Mouse (Mus musculus): ENCODE data around the gene Fbxl18. TPM values are rescaled to one million over a fixed set of nuclear protein-coding genes. Genes with fewer than 3 reads are reported as not detected.
A peak's percentile ranks its signal among the peaks of the same experiment; 100 is the strongest.

The Fbxl18 gene
- polyA plus RNA-seq, 1 experiment from 2014 or later: 26.1 TPM

DNA sequence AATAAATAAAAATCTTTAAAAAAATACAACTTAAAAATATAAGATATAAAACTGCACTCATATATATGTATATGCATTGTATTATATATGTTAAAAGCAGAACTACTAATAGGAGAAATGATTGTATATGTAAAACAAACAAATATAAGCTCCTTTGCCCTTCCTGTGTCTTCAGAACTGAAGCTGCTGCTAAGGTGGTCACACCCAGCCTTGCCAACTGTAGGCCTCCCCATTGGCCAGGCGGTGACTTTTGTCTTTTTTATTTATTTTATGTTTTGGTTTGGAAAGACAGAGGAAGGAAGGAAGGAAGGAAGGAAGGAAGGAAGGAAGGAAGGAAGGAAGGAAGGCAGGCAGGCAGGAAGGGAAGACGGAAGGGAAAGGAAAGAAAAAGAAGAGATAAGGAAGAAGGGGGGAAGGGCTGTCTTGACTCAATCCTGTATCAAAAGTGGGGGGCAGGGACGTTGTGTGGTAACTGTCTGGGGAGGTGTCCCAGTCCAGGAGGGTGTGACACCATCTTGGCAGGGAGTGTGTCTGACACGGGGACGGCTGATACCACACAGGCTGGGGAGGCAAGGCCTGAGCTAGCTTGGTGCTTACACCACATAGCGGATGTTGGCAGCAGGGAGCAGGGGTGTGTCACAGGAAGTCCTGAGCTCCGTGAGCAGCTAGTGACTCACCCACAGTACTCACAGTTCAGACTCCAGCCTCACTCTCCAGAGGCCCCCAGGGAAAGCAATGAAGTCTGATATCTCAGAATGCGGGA is 25.3 kb upstream of the Fbxl18 start:
- H3K36me3 ChIP-seq (replicated peaks; ENCODE audit: control insufficient read depth, insufficient read depth): no peaks in the 10 kb centered on the region
- DNase-seq (ENCODE audit: low spot score) (no peak), ATAC-seq (ENCODE audit: low FRiP score) (no peak; the same call in 1 of the 2 replicates)
- WGBS: 69% methylated on average over 8 of the region's 8 CpGs
- no peak overlapping the region for H3K4me3 ChIP-seq (replicated peaks; ENCODE audit: low read length)
- H3K27me3 ChIP-seq (ENCODE audit: control insufficient read depth, insufficient read depth, low read length): no peaks in the 10 kb centered on the region
- H3K4me2 ChIP-seq (replicated peaks): no peak overlapping the region
- no peak overlapping the region for H3K27ac ChIP-seq
- no peak overlapping the region for H3K9ac ChIP-seq
- no peaks in the 10 kb centered on the region for H3K4me1 ChIP-seq (replicated peaks; ENCODE audit: control insufficient read depth, insufficient read depth, low read length)
- no peaks in the 10 kb centered on the region for H3K9me3 ChIP-seq (ENCODE audit: control insufficient read depth, low read length)

DNA sequence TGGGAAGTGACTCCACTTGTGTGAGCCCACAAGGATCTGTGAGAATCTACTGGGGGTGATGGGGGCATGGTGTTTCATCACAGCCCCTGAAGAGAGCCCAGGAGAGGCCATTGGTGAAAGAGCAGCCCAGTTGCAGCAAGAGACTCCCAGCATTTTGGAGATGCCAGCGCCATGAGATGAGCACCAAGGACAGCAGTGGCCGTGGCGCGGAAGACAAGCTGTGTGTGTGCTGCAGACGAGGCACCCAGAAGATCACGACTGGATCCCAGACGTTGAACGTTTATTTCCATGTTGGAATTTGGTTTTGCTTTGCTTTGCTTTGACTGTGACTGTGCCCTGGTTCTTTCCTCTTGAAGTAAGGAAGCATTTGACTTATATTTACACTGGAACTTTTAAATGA is 22.2 kb upstream of the Fbxl18 start:
- DNase-seq (ENCODE audit: low spot score) (no peak), ATAC-seq (ENCODE audit: low FRiP score) (no peak)
- Histone ChIP-seq H3K27me3 (ENCODE audit: control insufficient read depth, insufficient read depth, low read length) (no peaks in the 10 kb centered on the region), H3K27ac (no peak overlapping the region), H3K4me3 (replicated peaks; ENCODE audit: low read length) (no peak overlapping the region), H3K4me1 (replicated peaks; ENCODE audit: control insufficient read depth, insufficient read depth, low read length) (no peaks in the 10 kb centered on the region), H3K9ac (no peak overlapping the region), H3K36me3 (replicated peaks; ENCODE audit: control insufficient read depth, insufficient read depth) (no peaks in the 10 kb centered on the region), H3K4me2 (replicated peaks) (no peak overlapping the region), H3K9me3 (ENCODE audit: control insufficient read depth, low read length) (no peaks in the 10 kb centered on the region)
- 93% methylated on average over 8 of the region's 8 CpGs for WGBS

DNA sequence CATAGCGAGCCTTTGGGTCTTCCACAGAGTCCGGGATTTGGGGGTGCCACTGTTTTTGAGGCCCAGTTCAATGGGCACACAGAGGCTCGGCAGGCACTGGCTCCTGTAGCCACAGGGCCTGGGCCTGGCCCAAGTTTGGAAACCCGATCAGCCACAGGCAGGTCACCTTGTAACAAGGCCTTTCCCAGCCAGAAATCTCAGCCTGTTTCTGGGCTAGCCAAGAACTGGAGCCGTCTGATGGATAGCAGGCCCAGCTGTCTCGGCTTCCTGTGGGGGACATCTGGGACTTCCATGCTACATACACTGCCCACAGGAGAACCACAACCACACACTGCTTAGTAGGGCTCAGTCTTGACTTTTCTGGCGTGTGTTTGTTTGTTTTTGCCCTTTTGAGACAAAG is 21.4 kb upstream of the Fbxl18 start:
- WGBS: 86% methylated on average over 7 of the region's 7 CpGs
- Histone ChIP-seq H3K4me2 (replicated peaks) (no peak overlapping the region), H3K27ac (no peak overlapping the region), H3K9me3 (ENCODE audit: control insufficient read depth, low read length) (no peaks in the 10 kb centered on the region), H3K36me3 (replicated peaks; ENCODE audit: control insufficient read depth, insufficient read depth) (no peaks in the 10 kb centered on the region), H3K27me3 (ENCODE audit: control insufficient read depth, insufficient read depth, low read length) (no peaks in the 10 kb centered on the region), H3K9ac (no peak overlapping the region), H3K4me1 (replicated peaks; ENCODE audit: control insufficient read depth, insufficient read depth, low read length) (no peaks in the 10 kb centered on the region), H3K4me3 (replicated peaks; ENCODE audit: low read length) (no peak overlapping the region)
- DNase-seq (ENCODE audit: low spot score) (no peak), ATAC-seq (ENCODE audit: low FRiP score) (no peak)

DNA sequence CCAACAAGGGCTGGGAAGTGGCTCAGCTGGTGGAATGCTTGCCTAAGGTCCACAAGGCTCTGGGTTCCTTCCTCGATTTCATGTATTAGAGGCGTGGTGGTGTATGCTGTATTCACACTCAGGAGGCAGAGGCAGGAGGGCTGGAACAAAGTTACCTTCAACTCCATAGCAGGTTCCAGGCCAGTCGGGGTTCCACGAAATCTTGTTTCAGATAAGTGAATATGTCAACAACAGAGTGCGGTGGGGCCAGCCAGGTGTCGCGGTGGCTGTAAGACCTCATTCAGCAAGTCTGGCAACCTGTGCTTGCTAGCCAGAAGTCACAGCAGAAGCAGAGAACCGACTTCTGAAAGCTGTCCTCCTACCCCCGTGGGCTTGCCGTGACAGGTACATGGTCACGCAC is 20.0 kb upstream of the Fbxl18 start:
- H3K4me1 ChIP-seq (replicated peaks; ENCODE audit: control insufficient read depth, insufficient read depth, low read length): no peaks in the 10 kb centered on the region
- H3K9me3 ChIP-seq (ENCODE audit: control insufficient read depth, low read length): no peaks in the 10 kb centered on the region
- H3K27me3 ChIP-seq (ENCODE audit: control insufficient read depth, insufficient read depth, low read length): no peaks in the 10 kb centered on the region
- DNase-seq (ENCODE audit: low spot score) (no peak), ATAC-seq (ENCODE audit: low FRiP score) (no peak)
- no peaks in the 10 kb centered on the region for H3K36me3 ChIP-seq (replicated peaks; ENCODE audit: control insufficient read depth, insufficient read depth)
- H3K27ac ChIP-seq: no peak overlapping the region
- no peak overlapping the region for H3K9ac ChIP-seq
- H3K4me3 ChIP-seq (replicated peaks; ENCODE audit: low read length): no peak overlapping the region
- WGBS: 95% methylated on average over 11 of the region's 11 CpGs
- H3K4me2 ChIP-seq (replicated peaks): no peak overlapping the region

DNA sequence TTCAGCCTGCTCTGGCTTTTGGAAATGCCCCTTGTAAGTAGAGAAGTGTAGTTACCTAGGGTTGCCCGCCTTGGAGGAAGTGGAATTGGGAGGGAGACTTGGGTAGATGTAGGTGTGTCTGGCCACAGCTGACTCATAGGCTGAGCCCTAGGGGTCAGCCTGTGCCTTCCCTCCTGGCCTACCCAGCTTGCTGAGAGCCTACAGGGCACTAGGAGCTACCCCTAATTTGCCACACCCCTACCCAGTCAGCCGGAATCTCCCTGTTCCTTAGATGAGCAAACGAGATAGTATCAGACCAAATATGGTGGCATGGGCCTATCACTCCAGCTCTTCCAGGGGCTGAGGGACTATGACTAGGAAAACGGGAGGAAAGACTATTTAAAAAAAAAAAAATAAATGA is 17.5 kb upstream of the Fbxl18 start:
- H3K9me3 ChIP-seq (ENCODE audit: control insufficient read depth, low read length): no peaks in the 10 kb centered on the region
- no peak overlapping the region for H3K9ac ChIP-seq
- no peak overlapping the region for H3K4me2 ChIP-seq (replicated peaks)
- peaks cover 16% of the 10 kb centered on the region for H3K4me1 ChIP-seq (replicated peaks; ENCODE audit: control insufficient read depth, insufficient read depth, low read length)
- ATAC-seq (ENCODE audit: low FRiP score) (no peak), DNase-seq (ENCODE audit: low spot score) (no peak)
- no peak overlapping the region for H3K4me3 ChIP-seq (replicated peaks; ENCODE audit: low read length)
- WGBS: 84% methylated on average over 4 of the region's 4 CpGs
- H3K36me3 ChIP-seq (replicated peaks; ENCODE audit: control insufficient read depth, insufficient read depth): no peaks in the 10 kb centered on the region
- no peaks in the 10 kb centered on the region for H3K27me3 ChIP-seq (ENCODE audit: control insufficient read depth, insufficient read depth, low read length)
- H3K27ac ChIP-seq: no peak overlapping the region

DNA sequence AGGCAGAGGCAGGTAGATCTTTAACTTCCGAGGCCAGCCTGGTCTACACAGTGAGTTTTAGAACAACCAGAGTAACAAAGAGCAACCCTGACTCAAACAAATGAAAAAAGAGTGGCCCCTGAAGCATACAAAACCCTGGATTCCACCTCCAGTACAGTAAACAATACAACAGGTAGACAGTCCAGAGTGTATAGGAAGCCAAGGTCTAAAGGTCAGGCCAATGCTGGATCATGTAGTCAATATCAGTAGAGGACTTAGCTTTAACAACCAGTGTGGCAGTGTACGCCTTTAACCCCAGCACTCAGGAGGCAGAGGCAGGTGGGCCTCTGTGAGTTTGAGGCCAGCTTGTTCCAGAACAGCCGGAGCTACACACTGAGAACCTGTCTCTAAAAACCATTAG is 17.1 kb upstream of the Fbxl18 start:
- H3K36me3 ChIP-seq (replicated peaks; ENCODE audit: control insufficient read depth, insufficient read depth): no peaks in the 10 kb centered on the region
- H3K4me2 ChIP-seq (replicated peaks): no peak overlapping the region
- H3K9ac ChIP-seq: no peak overlapping the region
- H3K4me1 ChIP-seq (replicated peaks; ENCODE audit: control insufficient read depth, insufficient read depth, low read length): peaks cover 20% of the 10 kb centered on the region
- ATAC-seq (ENCODE audit: low FRiP score) (no peak), DNase-seq (ENCODE audit: low spot score) (no peak)
- no peak overlapping the region for H3K27ac ChIP-seq
- H3K4me3 ChIP-seq (replicated peaks; ENCODE audit: low read length): no peak overlapping the region
- no peaks in the 10 kb centered on the region for H3K9me3 ChIP-seq (ENCODE audit: control insufficient read depth, low read length)
- WGBS: 97% methylated on average over 3 of the region's 3 CpGs
- no peaks in the 10 kb centered on the region for H3K27me3 ChIP-seq (ENCODE audit: control insufficient read depth, insufficient read depth, low read length)

DNA sequence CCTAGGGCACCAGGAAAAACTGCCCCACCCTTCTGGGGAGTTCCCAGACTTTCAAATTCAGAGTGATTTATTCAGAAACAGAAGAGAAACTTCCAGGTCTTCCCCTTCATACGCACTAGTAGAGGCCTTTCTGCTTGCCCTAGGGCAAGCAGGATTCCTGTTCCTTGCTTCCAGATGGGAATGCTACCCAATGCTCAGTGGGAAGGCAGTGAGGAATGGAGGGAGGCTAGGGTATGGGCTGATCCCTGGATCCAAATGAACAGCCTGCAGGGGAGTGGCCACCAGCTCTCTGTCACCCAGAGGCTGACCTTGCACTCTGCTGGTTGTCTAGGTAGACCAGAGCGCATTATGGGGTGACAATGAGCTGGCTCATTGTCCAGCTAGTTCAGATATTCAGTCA is 16.4 kb upstream of the Fbxl18 start:
- ATAC-seq (ENCODE audit: low FRiP score): no peak
- Histone ChIP-seq H3K4me2 (replicated peaks) (no peak overlapping the region), H3K27ac (no peak overlapping the region), H3K27me3 (ENCODE audit: control insufficient read depth, insufficient read depth, low read length) (no peaks in the 10 kb centered on the region), H3K4me1 (replicated peaks; ENCODE audit: control insufficient read depth, insufficient read depth, low read length) (peaks cover 25% of the 10 kb centered on the region), H3K9me3 (ENCODE audit: control insufficient read depth, low read length) (no peaks in the 10 kb centered on the region), H3K4me3 (replicated peaks; ENCODE audit: low read length) (no peak overlapping the region), H3K36me3 (replicated peaks; ENCODE audit: control insufficient read depth, insufficient read depth) (no peaks in the 10 kb centered on the region), H3K9ac (no peak overlapping the region)
- DNase-seq (ENCODE audit: low spot score): no peak
- 91% methylated on average over 2 of the region's 2 CpGs for WGBS

DNA sequence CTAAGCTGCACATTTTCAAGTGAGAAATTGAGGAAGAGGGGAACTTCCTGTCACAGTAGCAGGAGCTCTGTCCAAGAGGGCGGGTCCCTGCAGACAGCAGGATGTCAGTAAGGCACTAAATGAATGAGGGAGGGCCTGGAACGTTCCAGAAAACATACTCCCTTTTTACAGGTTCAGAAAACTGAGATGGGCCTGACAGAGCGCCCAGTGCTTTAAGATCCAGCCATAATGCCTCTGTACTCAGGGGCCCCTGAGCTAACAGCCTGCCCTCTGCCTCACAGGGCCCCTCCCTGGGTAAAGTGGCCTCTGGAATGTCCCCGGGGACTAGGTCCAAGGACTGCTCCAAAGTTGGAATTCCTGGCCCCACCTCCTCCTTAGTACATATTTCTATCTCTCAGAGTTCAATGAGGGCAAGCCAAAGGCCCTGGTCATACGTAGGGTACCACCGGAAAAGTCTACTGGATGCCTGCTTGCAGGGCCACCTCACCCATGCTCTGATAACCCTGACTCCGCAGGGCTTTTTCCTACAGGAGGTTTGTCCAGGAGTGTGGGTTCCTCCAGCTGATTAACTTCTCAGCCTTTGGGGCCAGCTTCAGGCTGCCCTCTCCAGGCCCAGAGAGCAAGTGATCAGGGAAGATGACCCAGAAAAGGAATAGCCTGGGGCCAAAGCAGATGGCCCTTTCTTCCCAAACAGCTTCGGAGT is 14.5 kb upstream of the Fbxl18 start:
- H3K4me1 ChIP-seq (replicated peaks; ENCODE audit: control insufficient read depth, insufficient read depth, low read length): peaks cover 27% of the 10 kb centered on the region
- H3K27me3 ChIP-seq (ENCODE audit: control insufficient read depth, insufficient read depth, low read length): no peaks in the 10 kb centered on the region
- H3K4me3 ChIP-seq (replicated peaks; ENCODE audit: low read length): no peak overlapping the region
- no peak for DNase-seq (ENCODE audit: low spot score)
- 72% methylated on average over 8 of the region's 8 CpGs for WGBS
- peak overlapping the region; percentile 100; the same call in 1 of the 2 replicates for H3K27ac ChIP-seq
- ATAC-seq (ENCODE audit: low FRiP score): no peak
- peaks cover 9% of the 10 kb centered on the region for H3K36me3 ChIP-seq (replicated peaks; ENCODE audit: control insufficient read depth, insufficient read depth)
- no peak overlapping the region for H3K9ac ChIP-seq
- no peaks in the 10 kb centered on the region for H3K9me3 ChIP-seq (ENCODE audit: control insufficient read depth, low read length)
- no peak overlapping the region for H3K4me2 ChIP-seq (replicated peaks)

DNA sequence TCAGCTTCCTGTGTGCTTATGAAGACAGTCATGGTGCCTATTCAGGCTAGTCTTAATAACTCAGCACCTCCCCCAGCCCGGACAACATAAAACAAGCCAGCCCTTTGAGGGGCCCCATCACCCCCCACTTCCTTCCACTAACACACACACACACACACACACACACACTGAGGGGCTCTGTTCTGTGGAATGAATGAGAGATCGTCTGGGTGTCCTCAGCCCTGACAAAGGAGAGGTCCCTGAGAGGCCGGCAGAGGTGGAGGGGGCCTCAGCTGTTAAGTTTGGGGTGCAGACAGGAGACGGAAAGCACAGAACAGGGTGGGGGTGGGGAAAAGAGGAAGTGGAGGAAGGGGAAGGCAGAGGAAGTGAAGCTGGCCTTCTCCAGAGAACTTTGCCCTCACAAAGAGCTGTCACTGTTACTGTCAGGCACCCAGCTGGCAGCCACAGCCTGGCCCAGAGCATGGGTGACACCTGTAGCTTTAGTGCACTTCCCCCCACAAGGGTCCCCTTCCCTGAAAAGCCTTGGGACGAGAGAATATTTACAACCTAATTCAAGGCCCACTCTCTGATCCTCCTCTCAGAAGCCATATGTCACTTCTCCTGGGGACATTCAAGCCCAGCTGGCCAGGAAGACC is 13.8 kb upstream of the Fbxl18 start:
- no peak for DNase-seq (ENCODE audit: low spot score)
- no peak overlapping the region for H3K4me2 ChIP-seq (replicated peaks)
- H3K27ac ChIP-seq: peak overlapping the region; percentile 100
- WGBS: 22% methylated on average over 5 of the region's 5 CpGs
- H3K4me1 ChIP-seq (replicated peaks; ENCODE audit: control insufficient read depth, insufficient read depth, low read length): peaks cover 34% of the 10 kb centered on the region
- H3K36me3 ChIP-seq (replicated peaks; ENCODE audit: control insufficient read depth, insufficient read depth): peaks cover 15% of the 10 kb centered on the region
- H3K9me3 ChIP-seq (ENCODE audit: control insufficient read depth, low read length): no peaks in the 10 kb centered on the region
- H3K27me3 ChIP-seq (ENCODE audit: control insufficient read depth, insufficient read depth, low read length): no peaks in the 10 kb centered on the region
- no peak overlapping the region for H3K9ac ChIP-seq
- no peak for ATAC-seq (ENCODE audit: low FRiP score)
- no peak overlapping the region for H3K4me3 ChIP-seq (replicated peaks; ENCODE audit: low read length)

Measured in hindbrain, embryonic 14.5 days (tissue).